Mouse (Mus musculus) kidney, postnatal 4 days (tissue): ENCODE results near the gene Eras.
"Not testable (repeated sequence)": the region's sequence is repeated elsewhere in the genome, so short reads cannot be mapped to it uniquely, and the experiment has no call there.

Experiments
- DNase-seq, 2 experiments: peaks; one replicate each; pipeline ENCODE4 v3.0.0; 2021; ENCODE audit warnings: mixed read lengths in 2 of 2

Eras gene

DNA sequence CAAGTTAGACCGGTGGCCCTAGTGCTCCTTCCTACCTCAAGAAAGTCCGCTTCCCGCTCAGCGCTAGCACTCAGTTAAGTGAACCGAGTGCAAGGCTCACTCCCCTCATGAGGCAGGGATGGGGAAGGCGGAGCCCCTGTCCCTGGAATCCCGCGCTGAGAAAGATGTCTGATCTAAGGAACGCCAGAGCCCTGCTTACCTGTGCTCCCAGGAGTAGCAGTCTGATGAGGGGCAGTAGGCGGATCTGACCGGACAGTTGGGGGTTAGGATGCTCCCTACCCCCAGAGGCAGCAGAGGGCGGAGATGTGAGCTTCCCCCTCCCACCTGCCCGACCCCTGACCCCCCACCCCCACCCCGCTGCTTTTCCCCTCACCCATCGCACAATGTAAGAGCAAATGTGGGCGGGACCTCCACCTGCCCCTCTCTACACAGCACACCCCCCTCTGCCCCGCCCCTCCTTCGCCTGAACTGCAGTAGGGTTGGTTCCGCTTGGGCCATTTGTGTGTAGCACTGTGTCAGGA is at the start of gene Eras:
TSS of gene Eras (minus strand) at position 338 of the 521 bp plus-strand sequence.
- no peak for DNase-seq

DNA sequence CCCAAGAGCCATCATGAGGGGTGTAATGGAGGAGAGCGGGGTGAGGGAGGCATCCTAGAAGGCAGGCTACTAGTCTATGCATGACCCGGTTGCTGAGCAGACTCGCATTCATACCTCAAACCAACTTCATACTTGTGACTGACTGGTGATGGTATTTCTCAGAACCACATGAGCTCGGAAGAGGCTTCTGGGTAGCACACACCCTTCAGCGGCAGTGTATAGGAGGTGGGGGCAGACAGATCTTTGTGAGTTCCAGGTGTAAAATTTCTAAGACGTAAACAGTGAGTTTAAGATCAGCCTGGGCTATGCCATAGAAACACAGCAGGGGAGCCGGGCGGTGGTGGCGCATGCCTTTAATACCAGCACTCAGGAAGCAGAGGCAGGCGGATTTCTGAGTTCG is 49.5 kb upstream of the Eras start, which contains the start of gene Gata1:
TSS of gene Gata1 (minus strand) at position 180 of the 400 bp plus-strand sequence.
- DNase-seq = no peak

DNA sequence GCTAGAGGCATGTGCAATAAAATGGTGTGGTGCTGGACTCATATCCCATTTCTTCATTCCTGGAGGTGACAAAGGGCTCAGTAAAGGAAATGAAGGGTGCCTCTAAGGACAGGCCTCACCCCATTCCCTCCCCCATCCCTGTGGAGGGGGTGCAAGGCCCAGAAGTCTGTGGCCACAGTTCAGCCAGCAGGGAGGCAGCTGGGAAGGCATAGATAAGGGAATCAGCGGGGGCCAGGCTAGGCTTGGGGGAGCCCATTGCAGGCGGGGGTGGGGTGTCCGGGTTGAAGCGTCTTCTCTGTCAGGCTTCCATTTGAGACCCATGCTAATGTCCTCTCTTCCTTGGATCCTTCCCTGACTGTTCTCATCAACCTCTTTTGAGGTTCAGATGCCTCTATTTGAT is 42.9 kb upstream of the Eras start:
- DNase-seq = no peak

DNA sequence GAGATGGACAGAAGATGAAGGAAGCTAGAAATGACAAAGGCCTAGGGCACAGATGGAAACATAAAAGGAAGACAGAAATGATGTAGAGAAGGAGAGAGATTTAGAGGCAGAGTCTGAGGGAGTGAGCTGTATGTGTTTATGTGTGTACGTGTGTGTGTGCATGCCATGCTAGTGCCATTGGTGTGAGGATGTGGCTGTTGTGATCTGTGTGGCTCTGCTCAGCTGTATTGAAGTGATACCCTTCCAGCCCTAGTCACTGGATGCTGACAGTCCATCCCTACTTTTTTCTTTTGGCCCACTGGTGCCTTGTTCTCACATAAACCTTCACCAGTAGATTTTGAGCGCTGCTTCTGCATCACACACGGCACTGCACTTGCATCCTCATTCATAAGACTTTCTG is 40.5 kb upstream of the Eras start:
- no peak for DNase-seq

DNA sequence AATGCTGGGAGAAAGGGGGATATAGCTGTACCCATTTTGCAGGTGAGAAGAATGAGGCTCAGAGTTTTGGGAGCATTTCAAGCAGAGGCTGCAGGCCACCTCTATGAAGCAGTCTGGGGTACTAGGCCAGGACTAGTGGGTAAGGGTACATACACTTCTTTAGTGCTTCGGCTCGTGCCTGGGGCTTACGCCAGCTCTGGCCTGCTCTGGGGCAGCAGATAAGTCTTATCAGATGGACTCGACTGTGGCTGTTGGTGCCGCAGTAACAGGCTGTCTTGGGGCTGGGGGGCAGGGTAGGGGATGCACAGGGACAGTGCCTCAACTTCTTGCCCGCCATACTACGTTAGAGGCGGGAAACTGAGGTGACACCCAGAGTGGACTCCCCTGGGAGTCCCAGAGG is 39.8 kb upstream of the Eras start:
- no peak for DNase-seq

DNA sequence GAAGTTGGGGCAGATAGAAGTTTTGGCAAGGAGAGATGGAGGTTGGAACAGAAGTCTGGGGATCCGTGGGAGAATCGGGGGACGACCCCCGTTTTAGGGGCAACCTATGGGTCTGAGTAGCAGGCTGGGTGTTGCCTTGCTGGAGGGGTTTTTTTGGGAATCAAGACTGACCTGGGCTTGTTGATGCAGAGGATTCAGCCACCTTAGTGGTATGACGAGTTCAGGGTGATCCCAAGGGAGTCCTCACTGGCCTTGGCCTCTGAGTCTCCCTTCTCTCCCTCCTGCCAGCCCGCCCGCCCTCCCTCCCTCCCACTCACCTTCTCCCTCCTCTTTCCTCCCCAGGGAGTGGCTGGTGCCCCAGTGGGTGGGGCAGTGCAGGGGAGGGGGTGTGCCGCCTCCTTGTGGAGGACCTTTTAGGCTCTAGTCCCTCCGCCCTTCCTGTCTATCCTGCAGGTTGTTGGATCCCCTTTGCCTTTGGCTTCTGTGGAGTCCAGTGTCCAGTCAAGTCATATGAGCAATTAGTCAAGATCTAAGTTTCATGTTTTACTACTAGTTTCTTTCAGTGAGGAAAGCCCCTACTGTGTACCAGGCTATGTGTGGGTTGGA is 39.3 kb upstream of the Eras start:
- no peak for DNase-seq

DNA sequence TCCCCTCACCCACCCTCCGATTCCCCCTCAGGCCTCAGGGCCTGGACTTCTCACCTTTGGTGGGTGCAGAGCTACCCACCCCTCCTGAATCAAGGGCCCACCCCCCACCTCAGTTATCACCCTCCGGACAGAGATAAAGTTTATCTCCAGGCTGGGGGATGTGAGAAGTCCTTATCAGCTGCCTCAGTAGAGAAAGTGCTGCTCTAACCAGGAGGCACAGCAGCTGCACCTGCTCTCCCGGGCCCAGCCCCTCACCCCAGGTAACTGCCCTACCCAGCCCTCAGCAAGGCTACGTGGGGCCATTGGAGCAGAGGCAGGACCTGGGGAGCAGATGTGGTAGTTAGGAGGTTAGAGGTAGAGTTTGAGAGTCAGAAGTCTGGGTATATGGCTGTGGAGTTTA is 37.8 kb upstream of the Eras start:
- no peak for DNase-seq

DNA sequence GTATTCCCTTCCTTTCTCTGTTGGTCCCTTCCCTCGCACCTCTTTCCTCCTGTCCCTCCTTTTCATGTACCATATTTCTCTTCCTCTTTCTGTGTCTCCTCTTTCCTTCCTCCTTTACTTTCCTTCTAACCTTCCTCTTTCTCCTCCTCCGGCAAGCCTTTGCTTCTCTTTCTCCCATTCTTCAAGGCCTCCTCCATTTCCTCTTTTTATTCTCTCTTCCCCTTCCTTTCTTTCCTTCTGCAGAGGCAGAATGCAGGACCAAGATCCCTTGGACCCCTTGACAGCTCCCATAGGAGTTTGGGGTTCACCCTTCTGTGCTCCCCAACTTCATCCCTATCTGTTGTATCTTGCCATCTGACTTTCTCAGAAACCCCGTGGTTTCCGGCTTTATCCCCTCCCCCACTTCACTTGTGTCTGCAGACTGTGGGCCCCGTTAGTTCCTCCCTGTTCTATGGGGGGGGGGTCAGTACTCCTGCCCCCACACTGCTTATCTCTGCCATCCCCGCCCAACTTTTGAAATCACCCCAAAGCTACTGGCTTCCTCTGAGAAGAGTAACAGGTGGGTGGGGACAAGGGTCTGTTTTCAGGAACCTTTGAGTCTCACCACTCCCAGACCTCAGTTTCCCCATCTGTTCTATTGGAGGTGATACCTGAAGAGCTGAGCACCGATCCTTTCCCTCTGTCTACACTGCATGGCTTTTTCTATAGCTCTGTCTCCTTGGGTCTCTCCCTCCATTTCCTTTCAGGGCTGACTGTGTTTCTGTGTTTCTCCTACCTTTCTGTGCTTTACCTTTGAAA is 35.6 kb upstream of the Eras start:
- DNase-seq = no peak

DNA sequence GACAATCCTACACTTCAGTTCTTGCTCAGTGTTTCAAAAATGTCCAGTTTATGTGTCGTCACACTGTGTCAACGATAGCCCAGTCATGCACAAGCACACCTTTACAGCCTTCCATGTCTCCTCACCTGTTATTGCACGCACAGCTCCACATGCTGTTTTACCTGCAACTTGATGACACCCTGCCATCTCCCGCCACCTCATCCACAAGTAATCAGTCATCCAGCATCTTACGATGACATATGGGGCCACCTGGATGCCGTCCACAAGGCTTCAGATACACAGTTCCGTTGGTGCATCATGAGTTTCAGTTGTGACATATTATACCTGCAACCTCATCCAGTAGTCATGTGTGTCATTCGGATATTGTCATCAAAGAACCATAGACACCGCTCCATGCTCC is 30.5 kb upstream of the Eras start:
- no peak for DNase-seq

DNA sequence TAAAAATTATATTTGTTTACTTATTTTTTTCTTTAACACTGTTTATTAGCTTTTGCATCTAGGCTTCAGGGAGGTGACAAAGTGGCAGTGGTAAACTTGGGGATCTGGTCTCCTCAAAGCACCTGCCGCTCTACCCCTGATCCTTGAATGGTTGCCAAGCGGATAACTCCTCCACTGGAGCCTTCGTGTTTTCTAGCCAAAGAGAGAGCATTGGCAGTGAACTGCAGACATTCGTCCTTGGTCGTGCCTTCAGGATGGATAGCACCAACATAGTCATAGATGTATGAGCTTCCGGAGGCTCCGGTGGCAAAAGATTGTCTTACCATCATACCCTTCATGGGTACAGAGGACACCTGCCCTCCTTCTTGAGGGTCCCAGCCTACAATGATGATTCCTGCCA is 21.7 kb upstream of the Eras start:
- no peak for DNase-seq

DNA sequence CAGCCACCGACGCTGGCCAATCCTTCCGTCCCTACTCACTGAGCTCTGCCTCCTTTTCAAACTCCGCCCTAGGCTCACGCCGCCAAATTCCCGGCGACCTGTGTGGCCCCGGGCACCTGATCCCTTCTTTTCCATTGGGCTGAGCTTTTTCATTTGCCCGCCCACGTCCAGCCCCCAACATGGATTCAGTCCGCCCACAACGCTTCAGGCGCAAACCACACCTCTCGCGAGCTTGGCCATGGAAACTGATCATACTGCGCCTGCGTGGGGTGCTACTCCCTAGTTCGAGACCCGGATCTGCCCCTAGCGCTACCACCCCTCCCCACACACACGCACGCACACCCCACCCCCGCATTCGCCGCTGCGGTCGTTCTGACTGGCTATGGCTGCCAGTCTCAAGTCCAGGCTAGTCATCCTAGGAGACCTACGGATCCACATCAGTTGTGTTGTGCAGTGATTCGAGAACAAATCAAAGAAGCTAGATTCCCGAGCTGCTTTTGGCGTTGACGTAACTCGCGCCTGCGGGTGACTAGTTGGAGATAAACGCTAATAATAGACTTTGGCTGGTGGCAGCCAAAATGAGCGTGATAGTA is 19.6 kb upstream of the Eras start:
- peak; percentile 93 to 95 for DNase-seq

DNA sequence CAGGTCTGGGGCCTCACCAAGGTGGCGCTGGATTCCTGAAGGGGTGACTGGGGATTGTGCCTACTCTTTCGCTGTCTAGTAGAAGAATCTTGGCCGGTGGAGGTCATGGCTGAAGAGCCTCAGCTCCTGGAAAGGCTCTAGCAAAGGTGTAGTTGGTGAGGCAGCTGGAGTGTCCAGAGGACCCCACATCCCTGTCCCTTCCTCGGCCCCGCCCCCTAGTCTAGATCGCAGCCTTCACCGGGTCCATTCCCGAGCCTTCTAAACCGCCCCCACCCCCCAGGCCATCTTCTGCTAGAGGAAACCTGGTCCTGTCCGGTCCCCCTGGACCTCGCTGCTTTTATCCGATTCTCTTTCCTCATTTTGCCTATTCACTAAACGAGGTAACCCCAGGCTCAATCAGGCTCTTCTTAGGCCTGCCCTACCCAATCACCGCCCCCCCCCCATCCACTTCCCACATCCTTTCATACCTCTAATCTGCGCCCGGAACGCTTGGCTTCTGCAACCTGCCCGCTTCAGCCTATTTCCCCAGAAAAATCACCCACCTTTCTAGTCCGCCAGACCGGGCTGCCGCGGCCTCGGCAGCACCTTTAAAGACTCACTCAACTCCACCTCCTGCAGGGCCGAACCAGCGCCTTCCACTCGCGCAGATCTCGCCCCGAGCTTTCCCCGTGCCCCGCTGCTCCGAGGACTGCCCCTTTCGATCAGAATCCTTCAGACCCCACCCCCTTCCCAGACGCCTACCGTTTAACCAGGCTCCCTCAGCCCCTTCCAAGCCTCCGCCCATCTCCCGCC is 18.9 kb upstream of the Eras start, which contains the start of gene Hdac6:
TSS of gene Hdac6 (minus strand) at position 782 of the 792 bp plus-strand sequence.
- peak; percentile 37 to 57 for DNase-seq

DNA sequence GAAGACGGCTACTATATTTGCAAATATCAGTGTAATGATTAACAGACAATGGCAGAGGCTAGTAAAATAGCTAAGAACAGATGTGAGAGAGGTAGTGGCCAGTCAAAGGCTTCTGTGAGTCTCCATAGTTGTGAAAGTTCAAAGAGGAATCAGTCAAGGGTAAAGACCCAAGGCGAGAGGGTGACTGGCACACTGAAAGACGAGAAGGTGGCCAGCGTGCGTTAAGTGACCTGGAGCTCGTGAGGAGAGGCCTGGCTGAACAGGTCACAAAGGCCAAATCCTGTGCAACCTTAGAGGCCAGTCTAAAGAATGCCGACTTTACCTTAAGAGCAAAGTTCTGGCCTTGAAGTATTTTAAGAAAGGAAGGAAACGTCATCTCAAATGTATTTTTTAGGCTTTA is 17.2 kb upstream of the Eras start:
- DNase-seq = no peak

DNA sequence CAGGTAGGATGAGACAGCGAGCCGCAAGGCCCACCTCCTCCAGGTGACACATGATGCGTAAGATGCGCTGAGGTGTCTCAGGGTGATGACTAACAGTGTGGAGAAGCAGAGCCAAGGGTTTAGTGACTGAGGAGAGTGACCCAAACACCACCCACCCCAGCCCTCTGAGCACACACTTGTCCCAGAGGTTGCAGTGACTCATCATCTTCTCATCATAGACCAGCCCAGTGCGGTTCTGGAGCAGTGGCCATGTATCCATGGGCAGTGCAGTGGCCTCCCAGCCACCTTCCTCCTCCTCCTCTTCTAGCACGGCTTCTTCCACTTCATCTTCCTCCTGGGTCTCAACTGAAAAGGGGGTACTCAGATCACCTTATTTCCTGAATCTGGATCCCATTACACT is 9.3 kb upstream of the Eras start:
- DNase-seq = no peak

DNA sequence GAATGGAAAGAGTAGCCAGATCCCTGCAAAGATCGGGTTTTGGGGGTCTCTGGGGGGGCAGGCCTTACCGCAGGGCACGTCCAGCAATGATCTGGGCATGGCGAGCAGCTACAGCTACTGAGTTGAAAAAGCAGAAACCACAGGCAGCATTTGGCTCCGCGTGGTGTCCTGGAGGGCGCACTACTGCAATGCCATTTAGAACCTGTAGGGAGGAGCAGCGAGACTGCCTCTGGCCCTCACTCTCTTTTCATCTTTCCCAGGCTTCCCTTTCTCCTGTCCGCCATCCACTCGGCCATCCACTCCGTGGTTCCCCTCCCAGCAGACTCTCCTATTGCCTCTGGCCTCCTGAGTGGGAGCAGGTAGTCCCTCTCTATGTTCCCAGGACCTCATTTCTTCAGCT is 8.5 kb upstream of the Eras start:
- DNase-seq = no peak

DNA sequence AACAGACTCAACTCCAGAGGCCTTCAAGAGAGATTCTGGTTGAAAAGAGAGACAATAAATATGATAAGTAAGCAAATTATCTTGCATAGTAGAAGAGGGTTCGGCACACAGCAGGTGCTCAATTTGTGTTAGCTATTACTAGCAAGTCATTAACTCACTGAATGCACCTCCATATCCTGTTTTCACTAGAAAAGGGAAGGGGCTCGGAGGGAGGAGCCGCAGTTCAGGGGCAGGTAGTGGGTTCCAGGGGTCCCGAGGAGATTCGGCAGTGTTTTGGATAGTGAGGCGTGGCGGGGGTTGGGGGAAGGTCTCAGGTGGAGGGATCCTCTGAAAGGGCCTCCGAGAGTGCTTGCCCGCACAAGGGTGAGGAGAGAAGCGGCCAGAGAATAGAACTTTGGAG is 1.3 kb downstream of the Eras start:
- no peak for DNase-seq

DNA sequence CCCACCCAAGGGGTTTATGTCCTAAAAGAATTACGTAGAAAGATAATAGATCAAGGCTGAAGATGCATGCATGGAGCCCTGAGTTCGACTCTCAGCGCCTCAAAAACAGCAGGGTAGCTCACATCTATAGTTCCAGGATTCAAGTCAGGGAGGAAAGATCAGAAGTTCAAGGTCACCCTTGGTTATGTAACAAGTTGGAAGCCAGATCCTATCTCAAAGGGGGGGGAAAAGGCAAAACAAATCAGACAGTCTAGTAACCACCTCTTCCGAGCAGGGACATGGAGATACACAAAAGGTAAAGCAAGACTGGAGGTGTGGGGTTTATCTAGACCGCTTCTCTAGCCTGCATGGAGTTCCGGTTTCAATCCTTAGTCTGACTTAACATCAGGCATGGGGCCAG is 2.1 kb downstream of the Eras start:
- DNase-seq = no peak

DNA sequence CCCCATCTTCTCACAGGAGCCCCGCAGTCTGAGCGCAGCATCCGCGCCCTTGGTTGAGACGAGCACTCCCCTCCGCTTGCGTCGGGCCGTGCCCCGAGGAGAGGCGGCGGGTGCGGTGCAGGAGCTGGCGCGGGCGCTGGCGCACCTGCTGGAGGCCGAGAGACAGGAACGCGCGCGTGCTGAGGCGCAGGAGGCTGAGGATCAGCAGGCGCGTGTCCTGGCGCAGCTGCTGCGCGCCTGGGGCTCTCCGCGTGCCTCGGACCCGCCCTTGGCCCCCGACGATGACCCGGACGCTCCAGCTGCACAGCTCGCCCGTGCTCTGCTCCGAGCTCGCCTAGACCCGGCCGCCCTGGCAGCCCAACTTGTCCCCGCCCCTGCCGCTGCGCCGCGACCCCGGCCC is 6.4 kb downstream of the Eras start:
- peak in 1 of 2 experiments; percentile 23 for DNase-seq

DNA sequence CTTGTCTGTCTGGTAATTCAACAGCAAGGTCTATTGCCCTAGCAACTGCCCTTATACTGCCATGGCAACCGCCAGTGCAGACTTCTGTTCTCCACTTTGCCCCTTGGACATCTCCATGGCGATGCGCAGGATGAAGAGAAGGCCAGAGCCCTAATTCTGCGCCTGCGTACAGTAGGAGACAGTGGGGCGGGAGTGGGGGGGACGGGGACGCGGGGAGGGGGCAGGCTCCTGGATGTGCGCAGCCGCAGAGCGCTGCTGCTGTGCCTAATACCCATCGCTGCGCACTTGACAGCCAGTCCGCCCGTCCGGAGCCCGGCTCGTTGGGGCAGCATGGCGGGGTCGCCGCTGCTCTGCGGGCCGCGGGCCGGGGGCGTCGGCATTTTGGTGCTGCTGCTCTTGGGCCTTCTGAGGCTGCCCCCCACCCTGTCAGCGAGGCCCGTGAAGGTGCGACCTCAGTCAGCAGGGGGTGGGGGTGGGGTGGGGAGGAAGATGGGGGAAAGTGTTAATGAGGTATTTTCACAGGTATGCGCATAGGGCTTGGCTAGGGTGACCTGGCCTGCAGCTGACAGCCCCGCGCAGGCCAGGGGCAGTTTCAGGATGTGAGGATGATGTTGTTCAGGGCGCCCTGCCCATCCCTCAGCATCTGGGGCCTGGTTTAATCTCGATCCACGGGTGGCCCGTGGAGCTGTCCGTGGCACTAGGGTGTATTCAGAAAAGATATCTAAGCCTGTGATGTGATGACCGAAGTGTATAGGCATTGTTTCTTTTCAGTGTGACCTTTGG is 8.6 kb downstream of the Eras start, which contains the start of gene Pcsk1n:
TSS of gene Pcsk1n (plus strand) at position 222 of the 783 bp plus-strand sequence.
- peak; percentile 7 to 16 for DNase-seq

DNA sequence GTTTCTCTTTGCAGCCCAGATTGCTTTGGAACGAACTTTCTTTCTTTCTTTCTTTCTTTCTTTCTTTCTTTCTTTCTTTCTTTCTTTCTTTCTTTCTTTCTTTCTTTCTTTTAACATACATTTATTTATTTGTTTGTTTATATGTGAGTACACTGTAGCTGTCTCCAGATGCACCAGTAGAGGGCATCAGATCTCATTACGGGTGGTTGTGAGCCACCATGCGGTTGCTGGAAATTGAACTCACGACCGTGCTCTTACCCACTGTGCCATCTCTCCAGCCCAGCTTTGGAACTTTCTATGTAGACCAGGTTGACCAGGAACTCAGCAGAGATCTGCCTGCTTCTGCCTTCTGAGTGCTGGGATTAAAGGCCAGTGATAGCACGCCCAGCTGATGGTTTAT is 10.4 kb downstream of the Eras start:
- not testable (repeated sequence) for DNase-seq

DNA sequence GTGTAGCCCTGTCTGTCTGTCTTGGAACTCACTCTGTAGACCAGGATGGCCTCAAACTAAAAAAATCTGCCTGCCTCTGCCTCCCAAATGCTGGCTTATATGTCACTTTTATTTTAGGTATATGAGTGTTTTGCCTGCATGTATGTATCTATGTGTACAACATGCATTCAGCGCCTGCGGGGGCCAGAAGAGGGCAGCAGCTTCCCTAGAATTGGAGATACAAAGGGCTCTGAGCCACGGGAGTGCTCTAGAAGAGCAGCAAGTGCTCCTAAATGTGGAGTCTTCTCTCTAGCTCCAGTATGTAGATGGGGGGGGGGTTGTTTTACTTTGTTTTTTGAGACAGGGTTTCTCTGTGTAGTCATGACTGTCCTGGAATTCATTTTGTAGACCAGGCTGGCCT is 12.7 kb downstream of the Eras start:
- DNase-seq = peak; percentile 42 to 72

DNA sequence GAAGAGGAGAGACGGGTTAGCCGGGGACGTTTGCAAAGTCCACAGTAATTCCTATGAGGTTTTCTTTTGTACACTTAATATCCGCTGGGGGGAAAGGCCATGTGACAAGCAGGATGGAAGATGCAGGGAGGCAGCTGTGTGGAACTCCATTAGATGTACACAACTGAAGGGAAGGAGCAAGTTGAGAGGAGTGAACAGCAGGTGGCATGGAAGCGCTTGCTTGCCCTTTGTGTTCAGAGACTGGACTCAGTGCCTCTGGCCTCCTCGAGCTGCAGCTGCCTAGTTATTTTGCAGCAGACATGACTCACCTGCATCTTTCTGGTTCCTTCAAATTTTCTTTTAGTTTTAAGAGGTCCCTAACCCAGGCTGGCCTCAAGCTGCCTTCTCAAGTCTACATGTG is 17.9 kb downstream of the Eras start:
- peak in 1 of 2 experiments; percentile 44 for DNase-seq
